Mouse (Mus musculus) hindbrain, postnatal 0 days (tissue): ENCODE measurements around the gene Krtap4-7. TPM values are rescaled to one million over a fixed set of nuclear protein-coding genes. Genes with fewer than 3 reads are reported as not detected.
"Not testable (repeated sequence)": the region's sequence is repeated elsewhere in the genome, so short reads cannot be mapped to it uniquely, and the experiment has no call there.

ENCODE experiments used
- ATAC-seq: fragments of 200-750 bp; cut with Nextera tagmentation; 2 replicates; pipeline ENCODE4 v1.8.0; 2017; ENCODE audit warnings: mild to moderate bottlenecking, moderate TSS enrichment, moderate library complexity
- DNase-seq: peaks from one replicate; pipeline ENCODE4 v3.0.0-alpha.2; 2015; ENCODE audit warnings: low spot score
- H3K27ac ChIP-seq: fragments of 300-500 bp; sonication (generic); 2 replicates; pipeline ENCODE4 v1.5.1; 2014; ENCODE audit warnings: mild to moderate bottlenecking
- H3K27me3 ChIP-seq: fragments of 300-500 bp; sonication (generic); 2 replicates; pipeline ENCODE4 v1.6.1; 2014; ENCODE audit warnings: low read length, mixed read lengths; ENCODE audit not compliant: insufficient read depth
- H3K36me3 ChIP-seq: fragments of 300-500 bp; sonication (generic); 2 replicates; pipeline ENCODE4 v1.6.1; 2014; ENCODE audit warnings: low read length, mixed read lengths; ENCODE audit not compliant: insufficient read depth
- H3K4me1 ChIP-seq: fragments of 300-500 bp; sonication (generic); 2 replicates; pipeline ENCODE4 v1.6.1; 2014; ENCODE audit warnings: antibody characterized with exemption, low read length, mixed read lengths; ENCODE audit not compliant: insufficient read depth
- H3K4me2 ChIP-seq: fragments of 300-500 bp; sonication (generic); 2 replicates; pipeline ENCODE4 v1.6.1; 2014; ENCODE audit warnings: low read depth, mild to moderate bottlenecking, low read length, moderate library complexity, mixed read lengths
- H3K4me3 ChIP-seq: fragments of 300-500 bp; sonication (generic); 2 replicates; pipeline ENCODE4 v1.5.1; 2014; ENCODE audit warnings: low read length
- H3K9ac ChIP-seq: fragments of 300-500 bp; sonication (generic); replicated peaks from 2 replicates; pipeline ENCODE4 v1.6.1; 2014; ENCODE audit warnings: mild to moderate bottlenecking, low read length, moderate library complexity, mixed read lengths
- H3K9me3 ChIP-seq: fragments of 300-500 bp; sonication (generic); 2 replicates; pipeline ENCODE4 v1.6.1; 2016; ENCODE audit warnings: low read length, mixed read lengths
- CTCF ChIP-seq: IDR thresholded peaks from 2 replicates; pipeline ENCODE4 v1.5.1; 2016; ENCODE audit warnings: antibody characterized with exemption, control low read depth, low read depth
- WGBS: fragments of 180-500 bp; shearing (Covaris S2); extraction: QIAGEN DNeasy Blood & Tissue Kit; methylation state at CpG from one replicate; pipeline ENCODE4 v1.1.7; 2014; 5-methylcytosine and 5-hydroxymethylcytosine counted together
- polyA plus RNA-seq: library from polyadenylated mRNA; unstranded; fragments of >200 nt; fragmentation: Nextera tagmentation; extraction: Ambion mirVana; gene quantifications from 2 replicates; pipeline ENCODE4 v1.2.1, GENCODE M21; 2015
- total RNA-seq: library from RNA; depleted of rRNA; stranded (reverse); fragments of >200 nt; gene quantifications from 2 replicates; pipeline ENCODE4 v1.2.3, GENCODE M21; 2014

The Krtap4-7 gene
- total and polyA plus RNA-seq, 2 experiments from 2014 or later, result not detected

- DNase-seq (no peak), ATAC-seq (no peak)
- H3K27ac ChIP-seq, result no peak overlapping the region
- no peaks in the 10 kb centered on the region for H3K27me3 ChIP-seq
- H3K9me3 ChIP-seq, result no peaks in the 10 kb centered on the region
- no peaks in the 10 kb centered on the region for H3K36me3 ChIP-seq
- H3K4me1 ChIP-seq, result no peaks in the 10 kb centered on the region
- TF ChIP-seq CTCF, result no peak
- 71% methylated on average over 2 of the region's 2 CpGs for WGBS
- no peak overlapping the region for H3K9ac ChIP-seq
- no peak overlapping the region for H3K4me3 ChIP-seq
- H3K4me2 ChIP-seq, result no peak overlapping the region
Observed at GRCm38 (mm10) chr11:99633293-99633692, 10.6 kb downstream of the Krtap4-7 start.

- H3K27me3 ChIP-seq, result no peaks in the 10 kb centered on the region
Observed at GRCm38 (mm10) chr11:99630890-99631289, 13.0 kb downstream of the Krtap4-7 start.

GRCm38 (mm10) chr11:99628138-99628537 lies 15.8 kb downstream of the Krtap4-7 start, which contains the start of gene Krtap4-1:
Krtap4-1 (minus strand) TSS chr11:99628238.
- Histone ChIP-seq H3K27ac (no peak within 1 kb of the TSS), H3K36me3 (no peaks in the 10 kb centered on the region), H3K9me3 (no peaks in the 10 kb centered on the region), H3K4me1 (no peaks in the 10 kb centered on the region), H3K4me3 (no peak within 1 kb of the TSS), H3K27me3 (no peaks in the 10 kb centered on the region), H3K9ac (no peak within 1 kb of the TSS), H3K4me2 (no peak within 1 kb of the TSS)
- TF ChIP-seq CTCF, result no peak
- no peak for DNase-seq
- ATAC-seq, result no peak
- WGBS, result 86% methylated on average over 4 of the region's 4 CpGs

More at GRCm38 (mm10) chr11:99630890-99631289, 13.0 kb downstream of the Krtap4-7 start:
- Histone ChIP-seq H3K9ac (no peak overlapping the region), H3K4me2 (no peak overlapping the region), H3K27ac (no peak overlapping the region), H3K9me3 (no peaks in the 10 kb centered on the region), H3K4me1 (no peaks in the 10 kb centered on the region), H3K36me3 (no peaks in the 10 kb centered on the region), H3K4me3 (no peak overlapping the region)
- TF ChIP-seq CTCF, result no peak
- DNase-seq (no peak), ATAC-seq (no peak)
- WGBS, result 80% methylated on average over 3 of the region's 3 CpGs

- no peak for ATAC-seq
- no peaks in the 10 kb centered on the region for H3K9me3 ChIP-seq
- H3K4me3 ChIP-seq, result no peak within 1 kb of the TSS
- H3K27me3 ChIP-seq, result no peaks in the 10 kb centered on the region
- no peak within 1 kb of the TSS for H3K27ac ChIP-seq
- H3K9ac ChIP-seq, result no peak within 1 kb of the TSS
- DNase-seq, result no peak
- no peak within 1 kb of the TSS for H3K4me2 ChIP-seq
- H3K4me1 ChIP-seq, result no peaks in the 10 kb centered on the region
- no peak for TF ChIP-seq CTCF
- H3K36me3 ChIP-seq, result no peaks in the 10 kb centered on the region
- WGBS, result 89% methylated on average over 2 of the region's 2 CpGs
Observed at GRCm38 (mm10) chr11:99620335-99620734, 23.6 kb downstream of the Krtap4-7 start, which contains the start of gene Gm11562. Gm11562 (minus strand) TSS chr11:99620435.

GRCm38 (mm10) chr11:99614796-99615363 lies 29.0 kb downstream of the Krtap4-7 start, which contains the start of gene Krtap2-4:
Krtap2-4 (minus strand) TSS chr11:99614846.
- H3K4me2 ChIP-seq, result no peak within 1 kb of the TSS
- H3K27me3 ChIP-seq, result no peaks in the 10 kb centered on the region
- no peaks in the 10 kb centered on the region for H3K9me3 ChIP-seq
- H3K27ac ChIP-seq, result no peak within 1 kb of the TSS
- no peak within 1 kb of the TSS for H3K4me3 ChIP-seq
- DNase-seq (peak; percentile 2), ATAC-seq (peak; percentile 21; the same call in 1 of the 2 replicates)
- H3K36me3 ChIP-seq, result no peaks in the 10 kb centered on the region
- H3K9ac ChIP-seq, result no peak within 1 kb of the TSS
- no peak for TF ChIP-seq CTCF
- 58% methylated on average over 3 of the region's 3 CpGs for WGBS
- H3K4me1 ChIP-seq, result no peaks in the 10 kb centered on the region

GRCm38 (mm10) chr11:99610089-99610488 lies 33.8 kb downstream of the Krtap4-7 start, which contains the start of gene Gm11937:
Gm11937 (minus strand) TSS chr11:99610189.
- H3K27me3 ChIP-seq, H3K36me3 ChIP-seq, H3K9me3 ChIP-seq, ATAC-seq, DNase-seq, H3K27ac ChIP-seq, H3K4me2 ChIP-seq, H3K4me1 ChIP-seq, H3K9ac ChIP-seq, H3K4me3 ChIP-seq: not testable (repeated sequence)
- 72% methylated on average over 1 of the region's 2 CpGs for WGBS

DNA sequence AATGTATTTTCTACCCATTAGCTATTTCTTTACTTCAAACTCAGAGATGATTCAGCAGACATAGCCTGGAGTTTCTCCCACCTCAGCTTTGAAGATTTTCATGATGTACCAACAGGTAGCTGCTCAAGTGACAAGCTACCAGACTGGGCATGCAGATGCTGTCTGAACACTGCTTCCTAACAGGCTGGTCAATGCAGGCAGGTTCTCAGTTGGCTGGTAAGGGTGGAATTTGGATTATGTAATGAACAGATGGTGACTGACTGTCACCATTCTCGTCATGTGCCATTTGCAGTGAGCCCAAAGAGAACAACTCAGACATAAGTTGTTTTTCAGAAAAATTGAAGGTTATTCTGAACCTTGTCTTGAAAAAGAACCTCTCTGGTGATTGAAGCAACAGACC lies 34.8 kb downstream of the Krtap4-7 start:
- Histone ChIP-seq H3K4me2 (no peak overlapping the region), H3K27ac (no peak overlapping the region), H3K4me1 (no peaks in the 10 kb centered on the region), H3K9me3 (no peaks in the 10 kb centered on the region), H3K27me3 (no peaks in the 10 kb centered on the region), H3K9ac (no peak overlapping the region), H3K4me3 (no peak overlapping the region), H3K36me3 (no peaks in the 10 kb centered on the region)
- ATAC-seq, result no peak
- DNase-seq, result no peak
- WGBS, result 60% methylated on average over 1 of the region's 1 CpGs
- TF ChIP-seq CTCF, result no peak

DNA sequence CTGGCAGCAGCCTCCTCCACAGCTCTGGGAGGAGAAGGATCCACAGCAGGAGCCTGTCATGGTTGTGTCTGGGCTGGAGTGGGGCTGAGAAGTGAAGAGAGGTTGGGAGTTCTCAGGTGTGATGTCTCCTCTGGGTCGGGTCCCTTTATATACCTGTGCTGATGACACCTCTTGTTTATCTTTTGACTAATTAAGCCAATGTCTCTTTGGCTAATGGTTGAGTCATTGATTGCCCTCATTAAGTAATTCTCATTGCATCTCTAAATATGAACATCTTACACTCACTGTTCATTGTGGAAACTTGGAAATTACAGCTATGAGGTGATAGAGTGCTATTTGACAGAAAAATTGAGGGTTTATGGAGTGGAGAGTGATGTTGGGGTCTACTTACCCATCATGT lies 40.7 kb downstream of the Krtap4-7 start, which contains the start of gene Gm11938:
TSS of gene Gm11938 (minus strand) at position 101 of the 400 bp plus-strand sequence.
- not testable (repeated sequence) for H3K4me2 ChIP-seq, H3K27me3 ChIP-seq, H3K27ac ChIP-seq, H3K4me3 ChIP-seq, H3K36me3 ChIP-seq, DNase-seq, H3K4me1 ChIP-seq, ATAC-seq, H3K9ac ChIP-seq, H3K9me3 ChIP-seq
- 76% methylated on average over 1 of the region's 1 CpGs for WGBS

DNA sequence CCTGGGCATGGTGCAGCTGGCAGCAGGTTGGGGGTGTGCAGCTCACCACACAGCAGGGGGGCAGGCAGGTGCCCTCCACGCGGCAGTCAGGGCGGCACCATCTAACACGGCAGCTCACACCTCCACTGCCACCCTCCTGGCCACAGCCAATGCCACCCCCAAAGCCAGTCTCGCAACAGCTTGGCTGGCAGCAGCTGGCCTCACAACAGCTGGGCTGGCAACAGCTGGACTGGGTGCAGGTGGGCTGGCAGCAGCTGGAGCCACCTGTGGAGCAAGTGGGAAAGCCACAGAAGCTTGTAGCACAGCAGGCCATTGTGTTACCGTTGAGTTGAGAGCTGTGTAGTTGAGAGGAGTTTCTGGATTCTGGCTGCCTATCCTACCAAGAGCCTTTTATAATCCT lies 46.1 kb downstream of the Krtap4-7 start, which contains the start of gene Krtap9-3:
TSS of gene Krtap9-3 (minus strand) at position 364 of the 400 bp plus-strand sequence.
- 79% methylated on average over 6 of the region's 6 CpGs for WGBS
- ATAC-seq, result not testable (repeated sequence)

More for the DNA sequence above, 46.1 kb downstream of the Krtap4-7 start, which contains the start of gene Krtap9-3:
- not testable (repeated sequence) for H3K9ac ChIP-seq, H3K4me3 ChIP-seq, H3K27me3 ChIP-seq, H3K27ac ChIP-seq, H3K4me2 ChIP-seq, DNase-seq, H3K4me1 ChIP-seq, H3K36me3 ChIP-seq, H3K9me3 ChIP-seq
